Mouse (Mus musculus): ENCODE measurements at regions not wholly inside any gene's neighbourhood (a gene's known extent, or its start where the extent isn't known, plus 50 kb on each side); places are given as distances from the start of the nearest gene placed in this dataset.

- no peak for TF ChIP-seq POLR2A (IDR thresholded peaks at IDR 0.05; ENCODE audit: borderline replicate concordance, extremely low read depth, insufficient read depth, insufficient read length, poor library complexity, severe bottlenecking)
- peak; percentile 81 for TF ChIP-seq CTCF (IDR thresholded peaks at IDR 0.05; ENCODE audit: borderline replicate concordance, extremely low read depth, insufficient read depth, insufficient read length)
Measured at GRCm38 (mm10) chr4:89575529-89575928, 103.7 kb upstream of the Dmrta1 start.
